Mouse (Mus musculus) midbrain, postnatal 0 days (tissue): ENCODE measurements at regions not wholly inside any gene's neighbourhood (a gene's known extent, or its start where the extent isn't known, plus 50 kb on each side); places are given as distances from the start of the nearest gene placed in this dataset.

ENCODE experiments used
- ATAC-seq: fragments of 200-750 bp; cut with Nextera tagmentation; 2 replicates; pipeline ENCODE4 v1.8.0; 2017; ENCODE audit warnings: moderate number of reproducible peaks, mild to moderate bottlenecking, moderate TSS enrichment, moderate library complexity; ENCODE audit not compliant: low FRiP score
- DNase-seq: peaks from one replicate; pipeline ENCODE4 v3.0.0-alpha.2; 2015; ENCODE audit warnings: low spot score
- H3K27ac ChIP-seq: fragments of 300-500 bp; sonication (generic); 2 replicates; pipeline ENCODE4 v1.5.1; 2014; ENCODE audit warnings: low read depth, mild to moderate bottlenecking, low read length, mixed read lengths
- H3K27me3 ChIP-seq: fragments of 300-500 bp; sonication (generic); 2 replicates; pipeline ENCODE4 v1.6.1; 2014; ENCODE audit warnings: low read length, control low read depth, mixed read lengths; ENCODE audit not compliant: insufficient read depth
- H3K36me3 ChIP-seq: fragments of 300-500 bp; sonication (generic); 2 replicates; pipeline ENCODE4 v1.6.1; 2014; ENCODE audit warnings: low read length, control low read depth, mixed read lengths; ENCODE audit not compliant: insufficient read depth
- H3K4me1 ChIP-seq: fragments of 300-500 bp; sonication (generic); 2 replicates; pipeline ENCODE4 v1.6.1; 2014; ENCODE audit warnings: mild to moderate bottlenecking, control low read depth, antibody characterized with exemption, low read length, mixed read lengths; ENCODE audit not compliant: insufficient read depth
- H3K4me2 ChIP-seq: fragments of 300-500 bp; sonication (generic); 2 replicates; pipeline ENCODE4 v1.6.1; 2014; ENCODE audit warnings: low read depth, mild to moderate bottlenecking, low read length, mixed read lengths; ENCODE audit not compliant: poor library complexity, severe bottlenecking
- H3K4me3 ChIP-seq: fragments of 300-500 bp; sonication (generic); 2 replicates; pipeline ENCODE4 v1.5.1; 2014; ENCODE audit warnings: low read depth, mild to moderate bottlenecking, low read length, moderate library complexity
- H3K9ac ChIP-seq: fragments of 300-500 bp; sonication (generic); replicated peaks from 2 replicates; pipeline ENCODE4 v1.6.1; 2014; ENCODE audit warnings: mild to moderate bottlenecking, low read length, moderate library complexity, mixed read lengths; ENCODE audit not compliant: poor library complexity, severe bottlenecking
- H3K9me3 ChIP-seq: fragments of 300-500 bp; sonication (generic); 2 replicates; pipeline ENCODE4 v1.6.1; 2016; ENCODE audit warnings: low read length, control low read depth
- CTCF ChIP-seq: IDR thresholded peaks from 2 replicates; pipeline ENCODE4 v1.5.1; 2016; ENCODE audit warnings: antibody characterized with exemption, mild to moderate bottlenecking
- WGBS: fragments of 180-500 bp; shearing (Covaris S2); extraction: QIAGEN DNeasy Blood & Tissue Kit; methylation state at CpG from one replicate; pipeline ENCODE4 v1.1.7; 2014; 5-methylcytosine and 5-hydroxymethylcytosine counted together

DNA sequence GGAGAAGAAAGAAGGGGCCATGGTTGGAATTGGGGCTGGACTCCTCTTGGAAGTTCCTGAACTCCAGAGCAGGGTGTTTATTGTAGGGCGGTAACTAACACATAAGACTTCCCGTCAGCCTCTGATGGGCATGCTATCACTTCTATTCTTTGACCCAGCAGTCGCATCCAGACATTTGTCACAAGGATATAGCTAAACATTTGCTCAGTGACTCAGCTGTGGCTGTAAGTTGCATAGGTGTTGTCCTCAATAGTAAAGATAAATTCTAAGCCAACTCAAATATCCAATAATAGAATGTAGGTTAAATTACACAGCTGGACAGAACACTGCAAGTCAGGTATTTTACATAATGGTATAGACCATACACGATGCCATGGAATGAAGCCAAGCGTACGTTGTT, 154.9 kb downstream of the Pfkfb3 start:
- Histone ChIP-seq H3K4me3 (no peak overlapping the region), H3K4me1 (no peaks in the 10 kb centered on the region), H3K9me3 (no peaks in the 10 kb centered on the region), H3K36me3 (no peaks in the 10 kb centered on the region), H3K9ac (no peak overlapping the region), H3K4me2 (no peak overlapping the region), H3K27ac (no peak overlapping the region), H3K27me3 (no peaks in the 10 kb centered on the region)
- ATAC-seq, result no peak
- TF ChIP-seq CTCF, result no peak
- DNase-seq, result no peak
- WGBS, result 88% methylated on average over 6 of the region's 6 CpGs

DNA sequence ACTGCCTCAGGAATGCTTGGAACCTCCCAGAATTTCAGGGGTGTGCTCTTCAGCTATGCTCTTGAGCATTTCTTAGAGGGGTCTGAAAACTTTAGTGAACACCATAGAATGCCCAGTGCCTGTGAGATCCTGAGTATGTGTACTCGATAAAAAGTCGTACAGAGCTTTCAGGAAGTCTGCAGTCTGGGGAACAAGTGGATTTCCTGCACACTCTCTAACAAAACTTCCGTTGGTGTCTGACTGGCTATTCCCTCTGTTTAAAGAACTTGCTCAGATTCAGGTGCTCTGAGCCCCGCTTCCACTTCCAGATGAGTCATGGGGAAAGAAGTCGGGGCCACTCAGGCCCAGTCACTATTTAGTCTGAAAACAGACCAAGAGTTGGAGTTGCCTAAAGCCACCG, 155.5 kb downstream of the Pfkfb3 start:
- H3K4me3 ChIP-seq, result no peak overlapping the region
- H3K27me3 ChIP-seq, result no peaks in the 10 kb centered on the region
- no peak overlapping the region for H3K27ac ChIP-seq
- DNase-seq, result no peak
- ATAC-seq, result no peak
- TF ChIP-seq CTCF, result no peak
- no peak overlapping the region for H3K9ac ChIP-seq
- 88% methylated on average over 6 of the region's 6 CpGs for WGBS
- H3K4me1 ChIP-seq, result no peaks in the 10 kb centered on the region
- no peak overlapping the region for H3K4me2 ChIP-seq
- H3K36me3 ChIP-seq, result no peaks in the 10 kb centered on the region
- no peaks in the 10 kb centered on the region for H3K9me3 ChIP-seq

DNA sequence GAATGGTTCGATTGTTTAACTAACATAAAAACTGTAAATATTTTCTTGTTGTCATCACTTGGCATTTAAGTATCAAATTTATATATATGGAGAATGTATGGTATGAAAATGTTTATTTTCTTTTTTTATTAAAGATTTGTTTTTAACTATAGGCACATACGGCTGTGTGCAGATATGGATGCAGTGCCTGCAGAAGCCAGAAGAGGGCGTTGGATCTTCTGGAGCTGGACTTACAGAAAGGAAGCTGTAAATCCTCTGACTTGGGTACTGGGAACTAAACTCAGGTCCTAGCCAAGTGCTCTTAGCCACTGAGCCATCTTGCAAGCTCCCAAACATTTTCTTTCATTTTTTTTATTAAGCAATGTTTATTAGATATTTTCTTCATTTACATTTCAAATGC, 157.0 kb downstream of the Pfkfb3 start:
- H3K9ac ChIP-seq, result no peak overlapping the region
- no peak for ATAC-seq
- no peak overlapping the region for H3K4me2 ChIP-seq
- H3K27me3 ChIP-seq, result no peaks in the 10 kb centered on the region
- no peak overlapping the region for H3K4me3 ChIP-seq
- no peaks in the 10 kb centered on the region for H3K9me3 ChIP-seq
- H3K27ac ChIP-seq, result no peak overlapping the region
- DNase-seq, result no peak
- peak; percentile 17; the same call in 1 of the 2 replicates for TF ChIP-seq CTCF
- no peaks in the 10 kb centered on the region for H3K36me3 ChIP-seq
- no peaks in the 10 kb centered on the region for H3K4me1 ChIP-seq
- 96% methylated on average over 3 of the region's 3 CpGs for WGBS

DNA sequence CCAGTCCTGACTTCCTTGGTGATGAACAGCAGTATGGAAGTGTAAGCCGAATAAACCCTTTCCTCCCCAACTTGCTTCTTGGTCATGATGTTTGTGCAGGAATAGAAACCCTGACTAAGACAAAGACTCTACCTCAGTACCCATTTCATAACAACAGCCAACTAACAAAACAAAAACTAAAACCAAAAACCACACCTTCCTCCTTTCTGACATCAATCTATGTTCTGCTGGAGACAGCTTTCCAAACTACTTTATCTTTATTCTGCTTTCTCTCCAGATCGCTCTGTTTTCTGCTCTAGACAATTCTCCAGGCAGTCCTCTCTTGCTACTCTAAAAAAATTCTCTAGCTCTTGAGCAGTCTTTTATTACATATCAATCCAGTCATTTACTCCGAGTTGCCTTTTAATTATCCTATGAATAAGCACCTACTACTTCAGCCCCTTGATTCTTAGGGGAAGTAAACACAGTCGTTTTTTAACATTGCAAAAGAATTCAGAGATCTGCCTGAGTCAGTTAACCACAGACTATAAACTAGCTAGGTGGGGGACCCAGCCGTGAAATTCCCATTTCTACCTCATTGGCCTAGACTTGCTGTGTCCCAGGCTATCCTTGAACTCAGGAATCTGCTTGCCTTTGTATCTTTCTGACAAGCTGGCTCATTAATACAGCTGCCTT, 159.1 kb downstream of the Pfkfb3 start:
- no peaks in the 10 kb centered on the region for H3K4me1 ChIP-seq
- DNase-seq (no peak), ATAC-seq (no peak)
- H3K4me2 ChIP-seq, result no peak overlapping the region
- no peaks in the 10 kb centered on the region for H3K9me3 ChIP-seq
- H3K27me3 ChIP-seq, result no peaks in the 10 kb centered on the region
- H3K36me3 ChIP-seq, result no peaks in the 10 kb centered on the region
- no peak for TF ChIP-seq CTCF
- 68% methylated on average over 4 of the region's 5 CpGs for WGBS
- no peak overlapping the region for H3K4me3 ChIP-seq
- no peak overlapping the region for H3K9ac ChIP-seq
- no peak overlapping the region for H3K27ac ChIP-seq

DNA sequence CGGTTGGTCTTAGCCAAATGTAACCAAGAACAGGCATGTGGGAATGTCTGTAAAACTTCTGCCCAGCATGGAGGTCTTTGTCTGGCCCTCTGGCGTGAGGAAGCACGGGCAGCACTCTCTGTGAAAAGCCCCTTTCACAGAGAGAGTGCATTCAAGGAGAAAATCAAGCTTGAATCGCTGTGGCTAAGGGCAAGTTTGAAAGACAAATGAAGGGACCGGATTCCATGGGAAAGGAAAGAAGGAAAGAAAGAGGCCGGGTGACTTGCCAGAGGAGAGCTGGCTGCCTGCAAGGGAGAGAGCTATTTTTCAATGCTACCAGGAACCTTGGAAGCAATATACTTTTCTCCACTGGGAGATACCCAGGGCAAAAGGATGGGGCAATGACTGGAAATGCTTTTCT, 162.2 kb downstream of the Pfkfb3 start:
- DNase-seq (peak; percentile 83), ATAC-seq (peak; percentile 83)
- Histone ChIP-seq H3K9ac (no peak overlapping the region), H3K36me3 (no peaks in the 10 kb centered on the region), H3K4me3 (no peak overlapping the region), H3K9me3 (no peaks in the 10 kb centered on the region), H3K27me3 (no peaks in the 10 kb centered on the region), H3K4me2 (no peak overlapping the region), H3K27ac (no peak overlapping the region), H3K4me1 (no peaks in the 10 kb centered on the region)
- WGBS, result 9% methylated on average over 6 of the region's 6 CpGs
- no peak for TF ChIP-seq CTCF

DNA sequence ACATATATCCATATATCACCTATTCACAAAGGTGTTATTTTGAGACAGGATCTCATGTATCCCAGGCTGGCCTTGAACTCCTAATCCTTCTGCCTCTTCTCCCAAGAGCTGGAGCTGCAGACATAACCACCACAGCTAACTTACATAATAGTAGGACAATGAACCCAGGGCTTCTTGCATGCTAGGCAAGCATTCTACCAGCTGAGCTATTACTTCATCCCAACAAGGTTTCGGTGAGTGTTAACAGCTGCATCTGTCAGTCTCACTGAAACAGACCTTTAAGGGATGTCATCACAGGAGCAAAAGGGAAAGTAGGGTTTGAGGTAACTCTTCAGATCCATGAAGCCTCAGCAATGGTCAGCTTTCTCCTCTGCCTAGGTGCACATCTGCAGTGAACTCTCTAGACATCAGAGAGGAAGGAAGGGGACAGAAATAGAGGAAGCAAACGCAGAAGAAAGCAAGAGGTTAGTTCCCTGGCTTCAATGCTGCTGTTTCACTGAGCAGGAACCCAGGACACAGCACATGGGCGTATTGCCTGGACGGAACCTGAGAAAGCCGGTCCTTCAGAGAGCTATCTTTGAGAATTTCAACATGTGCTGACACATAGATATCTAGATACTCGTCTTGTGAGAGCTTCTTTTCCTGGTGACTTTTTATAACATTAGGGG, 163.1 kb downstream of the Pfkfb3 start:
- Histone ChIP-seq H3K27me3 (no peaks in the 10 kb centered on the region), H3K36me3 (no peaks in the 10 kb centered on the region), H3K9ac (no peak overlapping the region), H3K4me1 (no peaks in the 10 kb centered on the region), H3K4me3 (no peak overlapping the region), H3K27ac (no peak overlapping the region), H3K9me3 (0 out of 2 replicates have a peak, but pooled peaks cover under 1% of the 10 kb centered on the region), H3K4me2 (no peak overlapping the region)
- DNase-seq (no peak), ATAC-seq (no peak)
- 68% methylated on average over 6 of the region's 6 CpGs for WGBS
- no peak for TF ChIP-seq CTCF
